Mouse (Mus musculus): Measurements from ENCODE around the gene Kidins220. TPM values are rescaled to one million over a fixed set of nuclear protein-coding genes. Genes with fewer than 3 reads are reported as not detected.

Kidins220 gene
- polyA plus RNA-seq, 1 experiment = 44.5 TPM

- H3K4me3 ChIP-seq (ENCODE audit: low read depth, low read length) = no peak overlapping the region
- TF ChIP-seq EP300 (IDR thresholded peaks at IDR 0.05; ENCODE audit: insufficient read depth, low read depth, low read length) = peak; percentile 91
- no peak for TF ChIP-seq CTCF (IDR thresholded peaks at IDR 0.05; ENCODE audit: low read depth, low read length)
- H3K9ac ChIP-seq (ENCODE audit: low read depth, poor library complexity, severe bottlenecking) = no peak overlapping the region
- no peaks in the 10 kb centered on the region; the same call in 1 of the 2 replicates for H3K9me3 ChIP-seq (replicated peaks; ENCODE audit: control insufficient read depth, insufficient read depth, low read length, poor library complexity, severe bottlenecking)
- no peak overlapping the region; the same call in 1 of the 2 replicates for H3K27ac ChIP-seq (ENCODE audit: insufficient read depth, low read length)
- H3K36me3 ChIP-seq (ENCODE audit: control insufficient read depth, insufficient read depth, low read length, poor library complexity, severe bottlenecking) = no peaks in the 10 kb centered on the region
- peaks cover 7% of the 10 kb centered on the region for H3K4me1 ChIP-seq (ENCODE audit: control insufficient read depth, insufficient read depth, low read length)
- no peaks in the 10 kb centered on the region for H3K27me3 ChIP-seq (ENCODE audit: control insufficient read depth, insufficient read depth, low read length, poor library complexity, severe bottlenecking)
Measured at GRCm38 (mm10) chr12:25054963-25055362, 80.2 kb downstream of the Kidins220 start.

- Histone ChIP-seq H3K4me1 (ENCODE audit: control insufficient read depth, insufficient read depth, low read length) (peaks cover 1% of the 10 kb centered on the region), H3K27me3 (ENCODE audit: control insufficient read depth, insufficient read depth, low read length, poor library complexity, severe bottlenecking) (no peaks in the 10 kb centered on the region), H3K4me3 (ENCODE audit: low read depth, low read length) (no peak overlapping the region), H3K9ac (ENCODE audit: low read depth, poor library complexity, severe bottlenecking) (no peak overlapping the region), H3K36me3 (ENCODE audit: control insufficient read depth, insufficient read depth, low read length, poor library complexity, severe bottlenecking) (no peaks in the 10 kb centered on the region), H3K27ac (ENCODE audit: insufficient read depth, low read length) (no peak overlapping the region), H3K9me3 (replicated peaks; ENCODE audit: control insufficient read depth, insufficient read depth, low read length, poor library complexity, severe bottlenecking) (no peaks in the 10 kb centered on the region)
- no peak for TF ChIP-seq POLR2A (IDR thresholded peaks at IDR 0.05; ENCODE audit: insufficient read depth, low read length)
- no peak for TF ChIP-seq EP300 (IDR thresholded peaks at IDR 0.05; ENCODE audit: insufficient read depth, low read depth, low read length)
- no peak for TF ChIP-seq CTCF (IDR thresholded peaks at IDR 0.05; ENCODE audit: low read depth, low read length)
Measured at GRCm38 (mm10) chr12:25059487-25060200, 84.9 kb downstream of the Kidins220 start.

GRCm38 (mm10) chr12:25060901-25061300 is 86.2 kb downstream of the Kidins220 start:
- H3K27ac ChIP-seq (ENCODE audit: insufficient read depth, low read length) = no peak overlapping the region
- H3K4me1 ChIP-seq (ENCODE audit: control insufficient read depth, insufficient read depth, low read length) = peaks cover 1% of the 10 kb centered on the region
- TF ChIP-seq POLR2A (IDR thresholded peaks at IDR 0.05; ENCODE audit: insufficient read depth, low read length) (no peak), EP300 (IDR thresholded peaks at IDR 0.05; ENCODE audit: insufficient read depth, low read depth, low read length) (no peak), CTCF (IDR thresholded peaks at IDR 0.05; ENCODE audit: low read depth, low read length) (no peak)
- no peaks in the 10 kb centered on the region for H3K36me3 ChIP-seq (ENCODE audit: control insufficient read depth, insufficient read depth, low read length, poor library complexity, severe bottlenecking)
- H3K9me3 ChIP-seq (replicated peaks; ENCODE audit: control insufficient read depth, insufficient read depth, low read length, poor library complexity, severe bottlenecking) = no peaks in the 10 kb centered on the region
- H3K9ac ChIP-seq (ENCODE audit: low read depth, poor library complexity, severe bottlenecking) = no peak overlapping the region
- H3K27me3 ChIP-seq (ENCODE audit: control insufficient read depth, insufficient read depth, low read length, poor library complexity, severe bottlenecking) = no peaks in the 10 kb centered on the region
- H3K4me3 ChIP-seq (ENCODE audit: low read depth, low read length) = no peak overlapping the region

- Histone ChIP-seq H3K27me3 (ENCODE audit: control insufficient read depth, insufficient read depth, low read length, poor library complexity, severe bottlenecking) (no peaks in the 10 kb centered on the region), H3K4me1 (ENCODE audit: control insufficient read depth, insufficient read depth, low read length) (peaks cover 1% of the 10 kb centered on the region), H3K27ac (ENCODE audit: insufficient read depth, low read length) (no peak overlapping the region), H3K9me3 (replicated peaks; ENCODE audit: control insufficient read depth, insufficient read depth, low read length, poor library complexity, severe bottlenecking) (no peaks in the 10 kb centered on the region), H3K4me3 (ENCODE audit: low read depth, low read length) (no peak overlapping the region), H3K9ac (ENCODE audit: low read depth, poor library complexity, severe bottlenecking) (no peak overlapping the region), H3K36me3 (ENCODE audit: control insufficient read depth, insufficient read depth, low read length, poor library complexity, severe bottlenecking) (no peaks in the 10 kb centered on the region)
- no peak for TF ChIP-seq EP300 (IDR thresholded peaks at IDR 0.05; ENCODE audit: insufficient read depth, low read depth, low read length)
- TF ChIP-seq POLR2A (IDR thresholded peaks at IDR 0.05; ENCODE audit: insufficient read depth, low read length) = no peak
- TF ChIP-seq CTCF (IDR thresholded peaks at IDR 0.05; ENCODE audit: low read depth, low read length) = no peak
Measured at GRCm38 (mm10) chr12:25062264-25062663, 87.5 kb downstream of the Kidins220 start.

- Histone ChIP-seq H3K9me3 (replicated peaks; ENCODE audit: control insufficient read depth, insufficient read depth, low read length, poor library complexity, severe bottlenecking) (no peaks in the 10 kb centered on the region), H3K4me1 (ENCODE audit: control insufficient read depth, insufficient read depth, low read length) (peaks cover 8% of the 10 kb centered on the region), H3K4me3 (ENCODE audit: low read depth, low read length) (no peak overlapping the region), H3K9ac (ENCODE audit: low read depth, poor library complexity, severe bottlenecking) (no peak overlapping the region), H3K27me3 (ENCODE audit: control insufficient read depth, insufficient read depth, low read length, poor library complexity, severe bottlenecking) (no peaks in the 10 kb centered on the region), H3K27ac (ENCODE audit: insufficient read depth, low read length) (no peak overlapping the region), H3K36me3 (ENCODE audit: control insufficient read depth, insufficient read depth, low read length, poor library complexity, severe bottlenecking) (no peaks in the 10 kb centered on the region)
- TF ChIP-seq CTCF (IDR thresholded peaks at IDR 0.05; ENCODE audit: low read depth, low read length) (no peak), EP300 (IDR thresholded peaks at IDR 0.05; ENCODE audit: insufficient read depth, low read depth, low read length) (no peak), POLR2A (IDR thresholded peaks at IDR 0.05; ENCODE audit: insufficient read depth, low read length) (no peak)
Measured at GRCm38 (mm10) chr12:25073374-25073773, 98.6 kb downstream of the Kidins220 start.

- no peak for TF ChIP-seq POLR2A (IDR thresholded peaks at IDR 0.05; ENCODE audit: insufficient read depth, low read length)
- TF ChIP-seq CTCF (IDR thresholded peaks at IDR 0.05; ENCODE audit: low read depth, low read length) = no peak
- TF ChIP-seq EP300 (IDR thresholded peaks at IDR 0.05; ENCODE audit: insufficient read depth, low read depth, low read length) = no peak
Measured at GRCm38 (mm10) chr12:25074344-25074743, 99.6 kb downstream of the Kidins220 start.

More at GRCm38 (mm10) chr12:25074344-25074743, 99.6 kb downstream of the Kidins220 start:
- H3K4me1 ChIP-seq (ENCODE audit: control insufficient read depth, insufficient read depth, low read length) = peaks cover 1% of the 10 kb centered on the region
- no peaks in the 10 kb centered on the region for H3K27me3 ChIP-seq (ENCODE audit: control insufficient read depth, insufficient read depth, low read length, poor library complexity, severe bottlenecking)
- no peak overlapping the region for H3K4me3 ChIP-seq (ENCODE audit: low read depth, low read length)
- H3K27ac ChIP-seq (ENCODE audit: insufficient read depth, low read length) = no peak overlapping the region
- no peak overlapping the region for H3K9ac ChIP-seq (ENCODE audit: low read depth, poor library complexity, severe bottlenecking)
- H3K9me3 ChIP-seq (replicated peaks; ENCODE audit: control insufficient read depth, insufficient read depth, low read length, poor library complexity, severe bottlenecking) = no peaks in the 10 kb centered on the region
- no peaks in the 10 kb centered on the region for H3K36me3 ChIP-seq (ENCODE audit: control insufficient read depth, insufficient read depth, low read length, poor library complexity, severe bottlenecking)

All from ES-Bruce4 (cell line).